Mouse (Mus musculus): ENCODE data around the gene Man2a1.

DNA sequence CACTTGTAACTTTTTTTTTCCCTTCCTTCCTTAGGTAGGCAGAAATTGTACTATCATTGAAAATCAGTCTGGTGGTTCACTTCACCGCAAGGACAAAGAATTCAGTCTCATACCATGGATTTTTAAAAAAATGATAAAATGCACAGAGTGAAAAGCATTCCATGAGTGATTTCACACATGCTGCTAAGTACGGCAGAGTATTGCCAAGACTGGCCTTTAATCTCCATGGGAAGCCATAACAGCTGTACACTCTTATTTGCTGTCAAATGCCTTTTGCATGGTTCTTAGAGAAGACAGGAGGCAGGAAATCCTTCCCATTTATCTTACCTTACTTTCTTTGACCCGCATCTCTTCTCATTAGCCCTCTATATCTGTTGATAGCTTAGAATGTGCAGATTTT, 45.6 kb upstream of the Man2a1 start:
- TF ChIP-seq POLR2A (IDR thresholded peaks at IDR 0.05; ENCODE audit: control insufficient read depth, extremely low read depth, insufficient read depth, low read length, poor library complexity) (no peak), CTCF (IDR thresholded peaks at IDR 0.05; ENCODE audit: borderline replicate concordance, control insufficient read depth, extremely low read depth, insufficient read depth, low read length, poor library complexity) (no peak)
